Mouse (Mus musculus): ENCODE results near the gene Zscan22.

GRCm38 (mm10) chr7:12910181-12910668 is 12.6 kb downstream of the Zscan22 start:
- peak; percentile 65; the same call in 1 of the 2 replicates for TF ChIP-seq POLR2A (IDR thresholded peaks at IDR 0.05; ENCODE audit: control insufficient read depth, low read depth, low read length)
- TF ChIP-seq CTCF (IDR thresholded peaks at IDR 0.05; ENCODE audit: control insufficient read depth, insufficient read depth, insufficient replicate concordance, low read depth, low read length): no peak
